Mouse (Mus musculus): ENCODE data around the gene Inmt.
"Not testable (repeated sequence)": the region's sequence is repeated elsewhere in the genome, so short reads cannot be mapped to it uniquely, and the experiment has no call there.

Inmt gene

GRCm38 (mm10) chr6:55174741-55175181 lies at the start of gene Inmt:
Gene Inmt, minus strand, starts transcription at chr6:55175043.
- no peak for DNase-seq (ENCODE audit: low read depth in 1 of 2, low spot score in 2 of 2)

- no peak for DNase-seq (ENCODE audit: low read depth in 1 of 2, low spot score in 2 of 2)
Observed at GRCm38 (mm10) chr6:55223986-55224385, 49.1 kb upstream of the Inmt start.

- no peak for DNase-seq (ENCODE audit: low read depth in 1 of 2, low spot score in 2 of 2)
Observed at GRCm38 (mm10) chr6:55218232-55218631, 43.4 kb upstream of the Inmt start.

GRCm38 (mm10) chr6:55214541-55214940 lies 39.7 kb upstream of the Inmt start:
- no peak for DNase-seq (ENCODE audit: low read depth in 1 of 2, low spot score in 2 of 2)

- no peak for DNase-seq (ENCODE audit: low read depth in 1 of 2, low spot score in 2 of 2)
Observed at GRCm38 (mm10) chr6:55210423-55211365, 35.9 kb upstream of the Inmt start.

GRCm38 (mm10) chr6:55207786-55208185 lies 32.9 kb upstream of the Inmt start:
- no peak for DNase-seq (ENCODE audit: low read depth in 1 of 2, low spot score in 2 of 2)

GRCm38 (mm10) chr6:55203931-55204330 lies 29.1 kb upstream of the Inmt start:
- DNase-seq (ENCODE audit: low read depth in 1 of 2, low spot score in 2 of 2) = no peak

GRCm38 (mm10) chr6:55202913-55203910 lies 28.4 kb upstream of the Inmt start, which contains the start of gene Mindy4:
Gene Mindy4, plus strand, starts transcription at chr6:55203383.
- peak; percentile 39 to 40 for DNase-seq (ENCODE audit: low read depth in 1 of 2, low spot score in 2 of 2)

- no peak for DNase-seq (ENCODE audit: low read depth in 1 of 2, low spot score in 2 of 2)
Observed at GRCm38 (mm10) chr6:55199047-55199446, 24.2 kb upstream of the Inmt start.

- DNase-seq (ENCODE audit: low read depth in 1 of 2, low spot score in 2 of 2) = no peak
Observed at GRCm38 (mm10) chr6:55193171-55193570, 18.3 kb upstream of the Inmt start.

GRCm38 (mm10) chr6:55191537-55191936 lies 16.7 kb upstream of the Inmt start:
- DNase-seq (ENCODE audit: low read depth in 1 of 2, low spot score in 2 of 2) = no peak

- DNase-seq (ENCODE audit: low read depth in 1 of 2, low spot score in 2 of 2) = no peak
Observed at GRCm38 (mm10) chr6:55189406-55189805, 14.6 kb upstream of the Inmt start.

- not testable (repeated sequence) for DNase-seq (ENCODE audit: low read depth in 1 of 2, low spot score in 2 of 2)
Observed at GRCm38 (mm10) chr6:55187827-55188226, 13.0 kb upstream of the Inmt start.

GRCm38 (mm10) chr6:55182655-55183430 lies 8.0 kb upstream of the Inmt start:
- no peak for DNase-seq (ENCODE audit: low read depth in 1 of 2, low spot score in 2 of 2)

GRCm38 (mm10) chr6:55179560-55179959 lies 4.7 kb upstream of the Inmt start:
- no peak for DNase-seq (ENCODE audit: low read depth in 1 of 2, low spot score in 2 of 2)

- DNase-seq (ENCODE audit: low read depth in 1 of 2, low spot score in 2 of 2) = no peak
Observed at GRCm38 (mm10) chr6:55177060-55177732, 2.4 kb upstream of the Inmt start.

GRCm38 (mm10) chr6:55175892-55176291 lies 1.0 kb upstream of the Inmt start:
- no peak for DNase-seq (ENCODE audit: low read depth in 1 of 2, low spot score in 2 of 2)

- DNase-seq (ENCODE audit: low read depth in 1 of 2, low spot score in 2 of 2) = no peak
Observed at GRCm38 (mm10) chr6:55175456-55175855, 613 bp upstream of the Inmt start.

- DNase-seq (ENCODE audit: low read depth in 1 of 2, low spot score in 2 of 2) = no peak
Observed at GRCm38 (mm10) chr6:55173941-55174349, 898 bp downstream of the Inmt start.

GRCm38 (mm10) chr6:55173171-55173570 lies 1.7 kb downstream of the Inmt start:
- DNase-seq (ENCODE audit: low read depth in 1 of 2, low spot score in 2 of 2) = no peak
